Mouse (Mus musculus): Measurements from ENCODE around the gene Inpp4b. TPM values are rescaled to one million over a fixed set of nuclear protein-coding genes. Genes with fewer than 3 reads are reported as not detected.

Gene Inpp4b
- polyA plus RNA-seq, 2 experiments, result 3.4 to 14.0 TPM

DNA sequence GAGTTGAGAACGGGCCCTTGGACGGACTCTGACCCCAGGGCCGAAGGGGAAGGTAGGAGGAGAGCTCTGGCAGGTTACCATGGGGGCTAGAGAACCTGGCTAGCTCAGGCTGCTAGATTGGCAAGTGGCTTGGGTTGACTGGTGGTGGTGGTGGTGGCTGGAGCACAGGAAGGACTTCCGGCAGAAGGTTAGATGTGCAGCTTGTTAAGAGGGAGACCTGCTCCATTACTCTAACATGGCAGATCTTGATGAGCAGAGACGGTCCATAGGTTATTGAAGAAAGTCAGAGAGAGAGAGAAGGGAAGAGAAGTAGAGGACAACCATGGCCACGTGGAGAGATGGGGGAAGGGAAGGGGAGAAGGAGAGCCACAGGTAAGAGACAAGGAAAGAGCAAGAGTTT is 437.8 kb downstream of the Inpp4b start:
- H3K27ac ChIP-seq (replicated peaks; ENCODE audit: low read depth, low read length), result no peak overlapping the region
- WGBS, result 90% methylated on average over 6 of the region's 6 CpGs
- no peaks in the 10 kb centered on the region for H3K36me3 ChIP-seq (ENCODE audit: control insufficient read depth, insufficient read depth, low read length)
- H3K9ac ChIP-seq (ENCODE audit: low read depth, low read length, severe bottlenecking), result no peak overlapping the region
- H3K4me1 ChIP-seq (ENCODE audit: control insufficient read depth, insufficient read depth, low read length), result no peaks in the 10 kb centered on the region
- no peak overlapping the region for H3K4me2 ChIP-seq (replicated peaks; ENCODE audit: low read depth, low read length, severe bottlenecking)
- no peak for ATAC-seq (ENCODE audit: low FRiP score, low read depth)
- no peaks in the 10 kb centered on the region for H3K27me3 ChIP-seq (ENCODE audit: control insufficient read depth, insufficient read depth, low read length)
- no peak for DNase-seq (ENCODE audit: low spot score)
- H3K4me3 ChIP-seq (replicated peaks; ENCODE audit: low read length), result no peak overlapping the region
- TF ChIP-seq POLR2A (IDR thresholded peaks at IDR 0.05; ENCODE audit: borderline replicate concordance, extremely low read depth, insufficient read depth, insufficient read length), result no peak
- H3K9me3 ChIP-seq (ENCODE audit: control insufficient read depth, low read length), result no peaks in the 10 kb centered on the region

DNA sequence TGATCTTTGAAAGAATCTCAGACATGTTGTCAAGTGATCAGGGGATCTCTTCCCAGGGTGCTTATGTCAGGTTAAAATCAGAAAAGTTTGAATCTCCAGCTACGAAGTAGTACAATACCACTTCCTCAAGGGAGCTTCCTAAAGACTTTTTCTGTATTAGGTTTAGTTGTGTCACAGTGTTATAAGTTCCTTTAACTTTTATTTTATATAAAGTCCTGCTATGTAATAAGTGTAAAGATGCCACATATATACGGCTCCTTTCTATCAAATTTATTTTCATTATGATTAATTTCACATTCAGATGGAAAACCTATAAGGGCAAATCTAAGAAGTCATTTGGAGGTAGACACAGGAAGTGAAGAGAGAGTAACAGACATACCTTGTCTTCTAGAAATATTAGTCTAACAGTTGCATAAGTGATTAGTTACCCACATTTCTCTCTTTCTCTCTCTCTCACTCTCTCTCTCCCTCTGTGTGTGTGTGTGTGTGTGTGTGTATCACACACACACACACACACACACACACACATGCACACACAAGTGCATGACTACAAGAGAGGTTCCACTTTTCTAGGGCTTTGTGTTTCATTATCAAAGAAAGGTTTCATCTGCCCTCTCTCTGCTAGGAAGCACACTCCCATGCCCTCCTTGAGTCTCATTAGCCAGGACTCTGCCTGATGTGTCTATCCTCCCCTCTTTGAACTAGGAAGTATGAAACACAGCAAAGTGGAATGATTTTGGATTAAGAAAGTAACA is 438.7 kb downstream of the Inpp4b start:
- DNase-seq (ENCODE audit: low spot score) (no peak), ATAC-seq (ENCODE audit: low FRiP score, low read depth) (no peak)
- no peak for TF ChIP-seq POLR2A (IDR thresholded peaks at IDR 0.05; ENCODE audit: borderline replicate concordance, extremely low read depth, insufficient read depth, insufficient read length)
- H3K27ac ChIP-seq (replicated peaks; ENCODE audit: low read depth, low read length), result no peak overlapping the region
- WGBS, result 84% methylated on average over 2 of the region's 2 CpGs
- H3K27me3 ChIP-seq (ENCODE audit: control insufficient read depth, insufficient read depth, low read length), result no peaks in the 10 kb centered on the region
- no peak overlapping the region for H3K9ac ChIP-seq (ENCODE audit: low read depth, low read length, severe bottlenecking)
- H3K4me1 ChIP-seq (ENCODE audit: control insufficient read depth, insufficient read depth, low read length), result no peaks in the 10 kb centered on the region
- H3K4me2 ChIP-seq (replicated peaks; ENCODE audit: low read depth, low read length, severe bottlenecking), result no peak overlapping the region
- H3K9me3 ChIP-seq (ENCODE audit: control insufficient read depth, low read length), result no peaks in the 10 kb centered on the region
- no peaks in the 10 kb centered on the region for H3K36me3 ChIP-seq (ENCODE audit: control insufficient read depth, insufficient read depth, low read length)
- no peak overlapping the region for H3K4me3 ChIP-seq (replicated peaks; ENCODE audit: low read length)

DNA sequence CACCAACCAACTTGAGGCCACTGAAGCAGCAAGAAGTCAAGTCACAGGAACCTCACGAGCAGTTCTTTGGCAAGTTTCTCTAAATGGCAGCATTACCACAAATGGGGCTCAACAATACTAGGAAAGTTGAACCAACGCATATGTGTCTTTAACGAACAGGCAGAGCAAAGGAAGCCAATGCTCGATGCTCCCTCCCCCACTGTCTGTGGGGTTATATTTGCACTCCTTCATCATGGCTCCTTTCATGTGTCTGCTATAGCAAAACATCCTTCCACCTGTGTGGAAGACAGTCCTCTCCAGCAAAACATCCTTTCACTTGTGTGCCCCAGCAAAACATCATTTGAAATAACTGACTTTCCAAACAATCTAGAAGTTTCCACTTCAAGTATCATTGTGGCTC is 440.4 kb downstream of the Inpp4b start:
- Histone ChIP-seq H3K4me3 (replicated peaks; ENCODE audit: low read length) (no peak overlapping the region), H3K9me3 (ENCODE audit: control insufficient read depth, low read length) (no peaks in the 10 kb centered on the region), H3K36me3 (ENCODE audit: control insufficient read depth, insufficient read depth, low read length) (no peaks in the 10 kb centered on the region), H3K27me3 (ENCODE audit: control insufficient read depth, insufficient read depth, low read length) (no peaks in the 10 kb centered on the region), H3K9ac (ENCODE audit: low read depth, low read length, severe bottlenecking) (no peak overlapping the region), H3K4me1 (ENCODE audit: control insufficient read depth, insufficient read depth, low read length) (no peaks in the 10 kb centered on the region), H3K27ac (replicated peaks; ENCODE audit: low read depth, low read length) (no peak overlapping the region), H3K4me2 (replicated peaks; ENCODE audit: low read depth, low read length, severe bottlenecking) (no peak overlapping the region)
- WGBS, result 90% methylated on average over 4 of the region's 4 CpGs
- no peak for DNase-seq (ENCODE audit: low spot score)
- TF ChIP-seq POLR2A (IDR thresholded peaks at IDR 0.05; ENCODE audit: borderline replicate concordance, extremely low read depth, insufficient read depth, insufficient read length), result no peak
- ATAC-seq (ENCODE audit: low FRiP score, low read depth), result no peak

DNA sequence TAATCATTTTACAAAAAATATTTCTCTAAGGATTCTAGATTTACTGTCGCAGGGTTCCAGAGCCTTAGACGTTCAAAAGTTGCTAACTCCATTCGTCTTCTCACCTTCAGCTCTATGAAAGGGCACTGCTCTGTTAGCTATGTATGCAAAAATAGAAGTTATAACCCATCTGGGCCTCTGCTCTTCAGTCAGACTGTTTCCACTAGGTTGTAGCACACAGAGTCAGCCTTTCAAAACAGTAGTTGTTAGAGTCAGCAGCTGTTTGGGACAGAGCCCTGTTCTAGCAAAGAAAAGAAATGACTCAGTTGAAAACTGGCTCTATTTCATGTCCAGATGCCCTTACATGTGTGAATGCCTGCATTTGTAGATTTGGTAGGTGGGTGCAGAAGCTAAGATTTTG is 442.4 kb downstream of the Inpp4b start:
- Histone ChIP-seq H3K4me1 (ENCODE audit: control insufficient read depth, insufficient read depth, low read length) (no peaks in the 10 kb centered on the region), H3K9me3 (ENCODE audit: control insufficient read depth, low read length) (no peaks in the 10 kb centered on the region), H3K27me3 (ENCODE audit: control insufficient read depth, insufficient read depth, low read length) (no peaks in the 10 kb centered on the region), H3K9ac (ENCODE audit: low read depth, low read length, severe bottlenecking) (no peak overlapping the region), H3K4me3 (replicated peaks; ENCODE audit: low read length) (no peak overlapping the region), H3K27ac (replicated peaks; ENCODE audit: low read depth, low read length) (no peak overlapping the region), H3K36me3 (ENCODE audit: control insufficient read depth, insufficient read depth, low read length) (no peaks in the 10 kb centered on the region), H3K4me2 (replicated peaks; ENCODE audit: low read depth, low read length, severe bottlenecking) (no peak overlapping the region)
- TF ChIP-seq POLR2A (IDR thresholded peaks at IDR 0.05; ENCODE audit: borderline replicate concordance, extremely low read depth, insufficient read depth, insufficient read length), result no peak
- ATAC-seq (ENCODE audit: low FRiP score, low read depth) (no peak), DNase-seq (ENCODE audit: low spot score) (no peak)
- 74% methylated on average over 3 of the region's 3 CpGs for WGBS

DNA sequence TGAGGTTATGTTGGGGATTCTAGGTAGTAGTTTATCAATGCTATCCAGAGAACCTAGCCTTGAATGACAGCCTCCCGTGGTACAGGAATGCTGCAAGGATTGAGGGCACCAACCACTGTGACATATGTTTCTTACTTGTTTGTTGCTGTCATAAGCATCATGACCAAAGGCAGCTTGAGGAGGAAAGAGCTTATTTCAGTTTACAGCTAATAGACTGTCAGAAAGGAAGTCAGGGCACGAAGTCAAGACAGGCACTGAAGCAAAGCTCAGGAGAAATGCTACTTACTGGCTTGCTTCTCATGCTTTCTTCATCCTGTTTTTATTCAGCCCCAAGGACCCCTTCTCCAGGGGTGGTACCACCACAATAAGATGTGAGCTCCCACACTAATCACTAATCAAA is 446.1 kb downstream of the Inpp4b start:
- TF ChIP-seq POLR2A (IDR thresholded peaks at IDR 0.05; ENCODE audit: borderline replicate concordance, extremely low read depth, insufficient read depth, insufficient read length), result no peak
- DNase-seq (ENCODE audit: low spot score) (no peak), ATAC-seq (ENCODE audit: low FRiP score, low read depth) (no peak)
- H3K27me3 ChIP-seq (ENCODE audit: control insufficient read depth, insufficient read depth, low read length), result no peaks in the 10 kb centered on the region
- no peak overlapping the region for H3K9ac ChIP-seq (ENCODE audit: low read depth, low read length, severe bottlenecking)
- WGBS, result 66% methylated on average over 2 of the region's 2 CpGs
- H3K4me1 ChIP-seq (ENCODE audit: control insufficient read depth, insufficient read depth, low read length), result no peaks in the 10 kb centered on the region
- H3K9me3 ChIP-seq (ENCODE audit: control insufficient read depth, low read length), result no peaks in the 10 kb centered on the region
- no peak overlapping the region for H3K27ac ChIP-seq (replicated peaks; ENCODE audit: low read depth, low read length)
- no peaks in the 10 kb centered on the region for H3K36me3 ChIP-seq (ENCODE audit: control insufficient read depth, insufficient read depth, low read length)
- no peak overlapping the region for H3K4me2 ChIP-seq (replicated peaks; ENCODE audit: low read depth, low read length, severe bottlenecking)
- H3K4me3 ChIP-seq (replicated peaks; ENCODE audit: low read length), result no peak overlapping the region
